Mouse (Mus musculus): ENCODE results near the gene Prl7d1.
"Not testable (repeated sequence)": the region's sequence is repeated elsewhere in the genome, so short reads cannot be mapped to it uniquely, and the experiment has no call there.

Prl7d1 gene

GRCm38 (mm10) chr13:27716636-27717035, at the start of gene Prl7d1:
Gene Prl7d1 (minus strand): TSS chr13:27716736.
- in situ Hi-C loops (cut with MboI; ENCODE audit: unreplicated experiment in 2 of 2), result no loop called here

DNA sequence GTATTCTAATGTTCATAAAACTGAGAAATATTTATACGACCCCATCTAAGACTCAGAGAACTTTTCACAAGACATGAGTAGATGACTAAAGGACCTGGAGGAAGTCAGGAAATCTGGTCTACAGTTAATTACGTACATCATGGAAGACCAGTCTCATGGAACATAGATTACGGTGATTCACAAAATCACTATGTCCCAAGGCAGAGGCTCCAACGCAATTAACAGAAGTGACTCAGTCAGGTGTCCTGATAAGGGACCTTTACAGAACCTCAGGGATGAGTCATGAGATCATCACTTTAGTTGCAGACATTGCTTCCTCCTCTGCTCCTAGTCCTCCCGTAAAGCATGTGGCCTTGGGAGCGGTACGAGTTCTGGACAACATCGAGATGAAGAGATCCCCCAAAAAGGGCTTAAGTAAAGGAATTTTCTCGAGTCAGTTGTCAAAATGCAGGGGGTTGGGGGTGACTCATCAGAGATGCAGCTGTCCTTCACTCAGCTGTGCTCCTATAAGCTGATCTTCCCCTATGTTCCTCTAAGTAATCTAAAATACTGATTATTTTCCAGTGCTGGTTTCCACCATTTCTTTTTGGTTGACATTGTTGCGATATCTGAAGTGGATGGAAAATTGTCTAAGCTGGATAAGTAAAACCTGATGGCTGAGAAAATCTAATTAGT, 18.1 kb upstream of the Prl7d1 start:
- in situ Hi-C loops (cut with MboI; ENCODE audit: unreplicated experiment in 2 of 2), result no loop called here

DNA sequence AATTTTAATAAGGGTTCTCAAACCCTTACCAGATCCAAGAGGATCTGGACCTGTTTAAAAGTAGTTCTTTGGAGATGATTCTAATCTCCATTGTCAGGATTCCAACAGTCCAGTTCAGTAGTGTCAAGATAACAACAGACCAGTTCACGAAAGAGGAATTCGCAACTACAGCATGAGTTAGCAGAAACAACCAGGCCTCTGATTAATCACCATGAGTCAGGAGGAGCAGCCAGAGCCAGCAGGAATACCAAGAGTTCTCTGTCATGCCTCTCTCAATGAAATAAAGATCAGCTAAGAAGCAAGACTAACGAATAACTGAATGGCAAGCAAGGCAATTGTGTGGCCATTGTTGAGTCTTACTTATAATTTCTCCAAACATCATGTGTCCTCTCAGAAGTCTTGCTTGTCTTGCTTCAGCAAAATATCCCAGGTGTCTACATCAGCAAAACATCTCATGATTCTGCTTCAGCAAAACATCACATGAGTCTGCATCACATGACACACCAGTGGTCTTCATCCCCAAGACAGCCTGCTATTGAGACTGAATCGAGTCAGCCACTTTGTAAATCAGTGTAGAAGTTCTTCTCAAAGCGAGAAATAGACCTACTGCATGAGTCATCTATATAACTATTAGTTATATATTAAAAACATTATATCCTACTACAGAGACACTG, 13.9 kb upstream of the Prl7d1 start:
- in situ Hi-C loops (cut with MboI; ENCODE audit: unreplicated experiment in 2 of 2), result not testable (repeated sequence)

DNA sequence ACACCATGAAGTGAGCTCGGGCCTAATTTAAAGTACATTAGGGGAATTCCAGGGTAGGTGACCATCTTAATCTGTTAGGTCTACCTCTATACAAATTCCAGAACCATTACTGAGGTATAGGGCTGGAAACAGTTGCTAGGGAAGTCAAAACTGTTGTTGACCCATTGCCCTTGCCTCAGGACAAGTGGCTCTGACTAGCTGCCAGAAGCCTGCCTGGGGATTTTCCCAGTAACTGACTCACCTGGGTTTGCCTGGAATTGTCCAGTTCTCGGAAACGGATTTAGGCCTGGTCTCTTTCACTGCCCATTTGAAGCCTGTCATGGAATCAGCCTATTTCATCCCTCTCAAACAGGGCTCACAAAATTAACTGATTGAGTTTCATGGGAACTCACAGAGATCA, 8.5 kb upstream of the Prl7d1 start:
- in situ Hi-C loops (cut with MboI; ENCODE audit: unreplicated experiment in 2 of 2), result not testable (repeated sequence)

DNA sequence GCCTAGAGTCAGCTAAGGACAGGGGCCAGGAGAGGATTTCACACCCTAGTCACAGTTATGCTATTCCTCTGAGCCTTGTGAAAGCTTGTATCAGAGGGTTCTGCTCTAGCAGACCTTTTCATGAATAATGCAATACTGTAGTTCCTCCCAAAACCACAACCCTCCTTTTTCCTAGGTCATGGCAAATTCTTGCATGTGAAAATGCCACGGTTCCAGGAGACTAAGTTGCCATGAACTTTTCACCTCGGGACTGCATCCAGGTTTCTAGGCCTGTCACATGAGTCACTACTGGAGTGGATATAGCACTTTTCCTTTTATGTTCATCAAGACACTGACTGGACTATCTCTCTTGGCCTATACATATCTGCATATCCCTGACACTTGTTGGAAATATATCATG, 10.0 kb downstream of the Prl7d1 start:
- in situ Hi-C loops (cut with MboI; ENCODE audit: unreplicated experiment in 2 of 2), result no loop called here

GRCm38 (mm10) chr13:27667936-27668335, 48.6 kb downstream of the Prl7d1 start, which contains the start of gene Prl7a2:
Gene Prl7a2 (minus strand): TSS chr13:27668036.
- in situ Hi-C loops (cut with MboI; ENCODE audit: unreplicated experiment in 2 of 2), result no loop called here

DNA sequence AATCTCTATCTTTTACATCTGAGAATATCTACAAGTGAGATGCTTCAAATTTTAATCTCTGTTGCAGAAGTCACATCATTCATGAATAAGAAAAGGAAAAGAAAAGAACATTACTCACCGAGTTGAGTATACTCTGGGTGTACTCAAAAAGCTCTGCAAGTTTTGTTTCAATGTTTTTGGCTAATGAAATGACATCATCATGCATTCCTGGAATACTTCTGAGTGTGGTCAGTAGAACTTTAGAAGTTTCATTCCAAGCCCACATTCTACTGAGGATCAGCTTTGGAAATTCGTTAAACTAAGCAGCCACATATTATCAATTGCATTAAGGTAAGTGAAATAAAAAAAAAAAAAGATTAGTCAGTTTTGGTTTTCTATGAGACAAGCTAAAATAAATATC, 55.8 kb downstream of the Prl7d1 start:
- in situ Hi-C loops (cut with MboI; ENCODE audit: unreplicated experiment in 2 of 2), result no loop called here
